Mouse (Mus musculus) ES-E14 (cell line): ENCODE results near the gene Smim14. TPM values are rescaled to one million over a fixed set of nuclear protein-coding genes. Genes with fewer than 3 reads are reported as not detected.

ENCODE experiments used
- DNase-seq: peaks from one replicate; pipeline ENCODE4 v3.0.0-alpha.2; 2013; ENCODE audit warnings: low read depth, low spot score
- H3K27ac ChIP-seq: 2 replicates; pipeline ENCODE4 v1.5.1; 2012; ENCODE audit warnings: low read depth, mild to moderate bottlenecking, low read length, moderate library complexity, mixed read lengths; ENCODE audit not compliant: poor library complexity, insufficient read depth, severe bottlenecking
- H3K36me3 ChIP-seq: 2 replicates; pipeline ENCODE4 v1.6.1; 2012; ENCODE audit warnings: mild to moderate bottlenecking, low read length, moderate library complexity, mixed read lengths; ENCODE audit not compliant: control insufficient read depth, poor library complexity, insufficient read depth, severe bottlenecking
- H3K4me1 ChIP-seq, 2 experiments: fragments of 150-350 bp in 1 of 2; sonication (generic) in 1 of 2; 2 replicates each; pipeline ENCODE4 v1.6.1; 2012; ENCODE audit warnings: low read length in 2 of 2, mild to moderate bottlenecking in 1 of 2, mixed read lengths in 1 of 2; ENCODE audit not compliant: control insufficient read depth in 2 of 2, insufficient read depth in 2 of 2, poor library complexity in 1 of 2
- H3K4me3 ChIP-seq, 2 experiments: fragments of 150-350 bp in 1 of 2; sonication (generic) in 1 of 2; 2 replicates each; pipeline ENCODE4 v1.5.1; 2012; ENCODE audit warnings: low read length in 2 of 2, low read depth in 1 of 2, mild to moderate bottlenecking in 1 of 2, mixed read lengths in 1 of 2; ENCODE audit not compliant: insufficient read depth in 1 of 2, poor library complexity in 1 of 2, severe bottlenecking in 1 of 2
- H3K9ac ChIP-seq: 2 replicates; pipeline ENCODE4 v1.6.1; 2012; ENCODE audit warnings: low read depth, mild to moderate bottlenecking, low read length, mixed read lengths; ENCODE audit not compliant: poor library complexity, insufficient read depth, severe bottlenecking
- H3K9me3 ChIP-seq: fragments of 150-350 bp; sonication (generic); 2 replicates; pipeline ENCODE4 v1.6.1; 2012; ENCODE audit warnings: low read depth, mild to moderate bottlenecking, low read length; ENCODE audit not compliant: control insufficient read depth, insufficient read depth
- CHD2 ChIP-seq: IDR thresholded peaks from 2 replicates; pipeline ENCODE4 v1.6.1; 2014; ENCODE audit warnings: mild to moderate bottlenecking, low read depth, low read length, inconsistent platforms
- HCFC1 ChIP-seq: IDR thresholded peaks from 2 replicates; pipeline ENCODE4 v1.6.1; 2012; ENCODE audit warnings: low read length, inconsistent platforms, borderline replicate concordance; ENCODE audit not compliant: insufficient read depth
- MAFK ChIP-seq: IDR thresholded peaks from 2 replicates; pipeline ENCODE4 v1.6.1; 2014; ENCODE audit warnings: mild to moderate bottlenecking, low read depth, low read length, inconsistent platforms; ENCODE audit not compliant: insufficient read depth
- ZC3H11A ChIP-seq: IDR thresholded peaks from 2 replicates; pipeline ENCODE4 v1.6.1; 2012; ENCODE audit warnings: low read depth, mild to moderate bottlenecking, inconsistent platforms, low read length, borderline replicate concordance
- ZNF384 ChIP-seq: IDR thresholded peaks from 2 replicates; pipeline ENCODE4 v1.6.1; 2012; ENCODE audit warnings: low read depth, low read length, inconsistent platforms
- in situ Hi-C, 2 experiments: fragments of 600-800 bp; cut with MboI; formaldehyde crosslinking; loops; one replicate each; pipeline ENCODE4 v1.15.1; 2025; ENCODE audit warnings: low sequenced_read_pairs in 2 of 2, inconsistent platforms in 1 of 2; ENCODE audit not compliant: unreplicated experiment in 2 of 2
- total RNA-seq: library from RNA; depleted of rRNA; stranded (reverse); fragments of 300-350 nt; gene quantifications from 2 replicates; pipeline ENCODE4 v1.2.3, GENCODE M21; 2012

The Smim14 gene
- total RNA-seq, 1 experiment = 23.5 TPM

- H3K9me3 ChIP-seq = no peaks in the 10 kb centered on the region
- no peak overlapping the region for H3K27ac ChIP-seq
- DNase-seq = no peak
- H3K4me3 ChIP-seq = no peak overlapping the region
- no peaks in the 10 kb centered on the region; the same call in 1 of the 2 replicates for H3K36me3 ChIP-seq
- no peak overlapping the region for H3K9ac ChIP-seq
- TF ChIP-seq MAFK (no peak), CHD2 (no peak), ZNF384 (no peak), HCFC1 (no peak), ZC3H11A (no peak)
- in situ Hi-C loops = no loop called here
- peaks cover 0 to 1% of the 10 kb centered on the region in 2 experiments; a peak in 1 of 4 replicates for H3K4me1 ChIP-seq
Observed at GRCm38 (mm10) chr5:65460361-65460760, 76.6 kb downstream of the Smim14 start.

- TF ChIP-seq MAFK (no peak), ZNF384 (no peak), CHD2 (no peak), ZC3H11A (no peak), HCFC1 (no peak)
- no peaks in the 10 kb centered on the region for H3K9me3 ChIP-seq
- no peak overlapping the region for H3K27ac ChIP-seq
- peaks cover 0 to 1% of the 10 kb centered on the region in 2 experiments; a peak in 1 of 4 replicates for H3K4me1 ChIP-seq
- no peak overlapping the region for H3K4me3 ChIP-seq
- in situ Hi-C loops = no loop called here
- DNase-seq = no peak
- no peak overlapping the region for H3K9ac ChIP-seq
- no peaks in the 10 kb centered on the region; the same call in 1 of the 2 replicates for H3K36me3 ChIP-seq
Observed at GRCm38 (mm10) chr5:65459454-65459853, 77.5 kb downstream of the Smim14 start.

GRCm38 (mm10) chr5:65457846-65458245 lies 79.1 kb downstream of the Smim14 start:
- H3K9ac ChIP-seq = no peak overlapping the region
- no peaks in the 10 kb centered on the region for H3K9me3 ChIP-seq
- H3K4me3 ChIP-seq = no peak overlapping the region
- TF ChIP-seq MAFK = no peak
- no peak for TF ChIP-seq HCFC1
- no peak for TF ChIP-seq ZC3H11A
- TF ChIP-seq ZNF384 = no peak
- no peak for TF ChIP-seq CHD2
- no peak for DNase-seq
- H3K36me3 ChIP-seq = no peaks in the 10 kb centered on the region; the same call in 1 of the 2 replicates
- peaks cover 0 to 1% of the 10 kb centered on the region in 2 experiments; a peak in 1 of 4 replicates for H3K4me1 ChIP-seq
- in situ Hi-C loops = no loop called here
- no peak overlapping the region for H3K27ac ChIP-seq

- Histone ChIP-seq H3K9me3 (no peaks in the 10 kb centered on the region), H3K27ac (no peak overlapping the region), H3K9ac (no peak overlapping the region), H3K4me3 (no peak overlapping the region), H3K36me3 (no peaks in the 10 kb centered on the region; the same call in 1 of the 2 replicates), H3K4me1 (peaks cover 0 to 1% of the 10 kb centered on the region in 2 experiments; a peak in 1 of 4 replicates)
- no peak for DNase-seq
- TF ChIP-seq MAFK = no peak
- no peak for TF ChIP-seq ZC3H11A
- TF ChIP-seq ZNF384 = no peak
- no peak for TF ChIP-seq HCFC1
- TF ChIP-seq CHD2 = no peak
- in situ Hi-C loops = no loop called here
Observed at GRCm38 (mm10) chr5:65457086-65457827, 79.7 kb downstream of the Smim14 start.

- no peaks in the 10 kb centered on the region; the same call in 1 of the 2 replicates for H3K36me3 ChIP-seq
- in situ Hi-C loops = no loop called here
- H3K4me3 ChIP-seq = no peak overlapping the region
- no peak for DNase-seq
- no peaks in the 10 kb centered on the region; a peak in 1 of 4 replicates for H3K4me1 ChIP-seq
- H3K9me3 ChIP-seq = no peaks in the 10 kb centered on the region
- no peak overlapping the region for H3K9ac ChIP-seq
- no peak for TF ChIP-seq CHD2
- no peak for TF ChIP-seq ZC3H11A
- TF ChIP-seq ZNF384 = no peak
- no peak for TF ChIP-seq MAFK
- TF ChIP-seq HCFC1 = no peak
- no peak overlapping the region for H3K27ac ChIP-seq
Observed at GRCm38 (mm10) chr5:65454771-65455170, 82.2 kb downstream of the Smim14 start.
